Mouse (Mus musculus) E14TG2a.4 (cell line): Measurements from ENCODE around the gene Pde5a.

Experiments
- H3K27me3 ChIP-seq: 2 replicates; pipeline ENCODE4 v1.6.1; 2014; ENCODE audit warnings: low read length, control low read depth; ENCODE audit not compliant: insufficient read depth
- H3K36me3 ChIP-seq: 2 replicates; pipeline ENCODE4 v1.6.1; 2014; ENCODE audit warnings: low read length, control low read depth; ENCODE audit not compliant: insufficient read depth
- H3K4me1 ChIP-seq: replicated peaks from 2 replicates; pipeline ENCODE4 v1.6.1; 2014; ENCODE audit warnings: low read depth, low read length, control low read depth
- H3K4me3 ChIP-seq: replicated peaks from 2 replicates; pipeline ENCODE4 v1.5.1; 2014; ENCODE audit warnings: mild to moderate bottlenecking, low read length
- H3K9me3 ChIP-seq: 2 replicates; pipeline ENCODE4 v1.6.1; 2014; ENCODE audit warnings: low read length, control low read depth
- CTCF ChIP-seq: conservative IDR thresholded peaks from 2 replicates; pipeline ENCODE4 v1.5.1; 2014; ENCODE audit warnings: low read length
- NANOG ChIP-seq: IDR thresholded peaks from 2 replicates; pipeline ENCODE4 v1.6.1; 2014; ENCODE audit warnings: borderline replicate concordance, low read length, mixed read lengths
- POU5F1 ChIP-seq: IDR thresholded peaks from 2 replicates; pipeline ENCODE4 v1.6.1; 2014; ENCODE audit warnings: low read length, borderline replicate concordance

Pde5a gene

DNA sequence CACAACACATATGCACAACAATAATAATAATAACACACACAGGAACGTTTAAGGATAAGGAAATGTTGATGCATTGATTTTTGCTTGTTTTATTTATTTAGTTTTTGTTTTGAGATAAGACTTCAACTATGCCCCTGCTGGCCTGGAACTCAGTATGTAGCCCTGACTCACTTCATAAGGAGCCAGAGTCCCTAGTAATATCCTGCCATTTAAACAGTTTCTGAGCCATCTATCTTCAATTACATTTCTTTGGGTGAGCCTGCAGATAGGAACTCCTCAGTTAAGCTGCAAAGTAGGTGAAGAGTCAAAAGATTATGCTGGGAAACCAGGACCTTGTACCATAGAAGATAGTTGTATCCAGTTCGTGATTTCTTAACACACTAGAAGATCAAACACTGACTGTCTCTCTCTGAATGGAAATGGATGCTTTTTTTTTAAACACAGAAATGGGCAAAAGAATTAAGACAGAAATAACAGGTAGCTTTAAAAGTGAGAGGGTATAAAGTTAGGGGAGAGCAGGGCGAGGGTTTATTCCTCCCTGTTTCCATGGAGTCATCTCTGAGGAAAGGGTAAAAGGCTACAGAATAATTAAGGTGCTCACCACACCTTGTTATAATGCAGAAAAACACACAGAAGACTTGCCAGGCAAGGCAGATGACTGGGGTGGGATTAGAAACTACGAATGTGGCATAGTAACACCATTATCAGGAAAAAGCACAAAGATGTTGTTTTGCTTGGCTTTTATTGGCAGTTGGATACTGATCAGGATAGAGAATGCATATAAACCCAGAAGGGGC is 159.0 kb downstream of the Pde5a start:
- no peaks in the 10 kb centered on the region for H3K9me3 ChIP-seq

DNA sequence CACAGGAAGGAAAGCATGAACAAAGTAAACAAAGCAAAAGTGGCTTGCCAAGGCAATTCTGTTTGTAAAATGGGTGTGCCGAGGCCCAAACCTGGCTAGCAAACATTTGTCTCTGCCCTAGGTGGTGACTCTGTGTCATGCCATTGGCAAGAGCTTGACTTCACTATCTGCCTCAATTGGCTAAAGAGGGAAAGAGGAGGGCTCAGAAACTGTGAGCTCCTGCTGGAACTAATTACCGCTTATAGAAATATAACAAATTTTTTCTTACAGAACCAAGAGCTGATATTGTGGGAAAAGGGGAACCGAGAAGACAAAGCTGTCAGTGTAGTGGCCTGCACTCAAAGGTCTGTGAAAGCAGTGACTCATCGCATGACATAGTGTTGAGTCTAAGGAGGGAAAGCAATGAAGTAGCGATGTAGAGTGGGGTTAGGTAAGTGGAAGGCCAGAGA is 159.6 kb downstream of the Pde5a start:
- TF ChIP-seq POU5F1, result no peak
- no peak for TF ChIP-seq NANOG
- no peak for TF ChIP-seq CTCF
- Histone ChIP-seq H3K36me3 (no peaks in the 10 kb centered on the region), H3K4me3 (no peak overlapping the region), H3K4me1 (no peaks in the 10 kb centered on the region), H3K27me3 (no peaks in the 10 kb centered on the region), H3K9me3 (no peaks in the 10 kb centered on the region)

More for the DNA sequence above, 159.0 kb downstream of the Pde5a start:
- H3K36me3 ChIP-seq, result no peaks in the 10 kb centered on the region
- H3K4me3 ChIP-seq, result no peak overlapping the region
- no peaks in the 10 kb centered on the region for H3K4me1 ChIP-seq
- no peak for TF ChIP-seq POU5F1
- TF ChIP-seq NANOG, result no peak
- TF ChIP-seq CTCF, result no peak
- H3K27me3 ChIP-seq, result no peaks in the 10 kb centered on the region

DNA sequence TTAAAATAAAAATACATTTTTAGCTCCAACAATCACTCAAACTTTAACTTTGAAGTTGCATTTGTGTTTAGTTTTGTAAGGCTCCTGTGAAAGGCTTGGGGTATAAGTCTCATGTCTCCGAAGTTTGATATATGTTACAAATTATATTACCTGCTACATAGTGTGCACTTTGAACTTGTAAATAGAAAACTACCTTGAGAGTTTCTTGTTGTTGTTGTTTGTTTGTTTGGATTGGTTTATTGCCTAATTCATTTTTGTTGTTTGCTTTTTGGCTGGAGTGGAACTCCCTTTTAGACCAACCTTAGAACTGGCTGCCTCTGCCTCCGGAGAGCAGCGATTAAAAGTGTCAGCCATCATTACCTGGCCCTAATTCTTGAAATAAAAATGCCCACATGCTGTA is 166.0 kb downstream of the Pde5a start, which contains the start of gene Fabp2:
Gene Fabp2, plus strand, starts transcription at position 301 of the 400 bp plus-strand sequence.
- no peaks in the 10 kb centered on the region for H3K36me3 ChIP-seq
- H3K27me3 ChIP-seq, result no peaks in the 10 kb centered on the region
- TF ChIP-seq NANOG, result no peak
- H3K9me3 ChIP-seq, result no peaks in the 10 kb centered on the region
- no peaks in the 10 kb centered on the region for H3K4me1 ChIP-seq
- no peak within 1 kb of the TSS for H3K4me3 ChIP-seq

DNA sequence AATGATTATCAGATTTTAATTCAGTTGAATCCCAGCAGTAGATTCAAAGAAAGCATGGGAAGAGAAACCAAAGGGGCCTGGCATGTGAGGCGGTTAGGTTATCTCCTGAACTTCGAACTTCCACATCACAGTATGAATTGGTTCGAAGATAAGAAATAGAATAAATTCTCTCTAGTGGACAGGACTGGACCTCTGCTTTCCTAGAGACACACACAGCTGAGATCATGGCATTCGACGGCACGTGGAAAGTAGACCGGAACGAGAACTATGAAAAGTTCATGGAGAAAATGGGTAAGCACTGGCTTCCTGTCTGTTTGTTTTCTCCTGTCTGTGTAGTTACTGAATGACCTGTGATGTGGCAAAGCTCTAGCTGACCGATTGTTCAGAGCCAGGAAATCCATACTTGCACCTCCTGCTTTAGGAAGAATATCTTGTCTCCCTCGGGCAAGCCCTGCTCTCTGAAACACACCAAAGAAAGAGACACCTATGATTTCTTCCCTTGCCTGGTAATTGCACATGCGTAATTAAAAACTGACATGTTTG is 166.5 kb downstream of the Pde5a start:
- TF ChIP-seq CTCF, result no peak
- no peak for TF ChIP-seq NANOG
- no peak for TF ChIP-seq POU5F1
- Histone ChIP-seq H3K9me3 (no peaks in the 10 kb centered on the region), H3K4me1 (no peaks in the 10 kb centered on the region), H3K4me3 (no peak overlapping the region), H3K27me3 (no peaks in the 10 kb centered on the region), H3K36me3 (no peaks in the 10 kb centered on the region)

DNA sequence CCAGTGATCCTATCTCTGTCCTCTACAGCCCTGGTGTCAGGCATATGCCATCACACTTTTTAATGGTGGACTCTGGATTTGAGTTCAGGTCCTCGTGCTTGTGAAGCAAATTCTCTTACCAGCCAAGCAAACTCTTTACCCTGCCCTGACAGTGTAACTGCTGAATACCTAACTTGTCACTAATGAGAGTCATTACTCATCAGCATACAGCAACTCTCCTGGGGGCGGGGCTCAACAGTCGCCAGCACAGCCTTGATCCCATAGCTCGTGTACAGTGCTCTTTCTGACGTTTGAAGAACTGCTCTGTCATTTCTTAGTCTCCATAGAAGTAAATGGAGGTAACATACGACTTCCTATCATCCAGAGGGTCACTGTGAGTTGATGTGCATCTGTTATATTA is 169.5 kb downstream of the Pde5a start:
- H3K4me1 ChIP-seq, result no peaks in the 10 kb centered on the region
- H3K4me3 ChIP-seq, result no peak overlapping the region
- H3K36me3 ChIP-seq, result no peaks in the 10 kb centered on the region
- no peaks in the 10 kb centered on the region for H3K27me3 ChIP-seq
- no peaks in the 10 kb centered on the region for H3K9me3 ChIP-seq
- no peak for TF ChIP-seq CTCF
- no peak for TF ChIP-seq POU5F1
- TF ChIP-seq NANOG, result no peak

DNA sequence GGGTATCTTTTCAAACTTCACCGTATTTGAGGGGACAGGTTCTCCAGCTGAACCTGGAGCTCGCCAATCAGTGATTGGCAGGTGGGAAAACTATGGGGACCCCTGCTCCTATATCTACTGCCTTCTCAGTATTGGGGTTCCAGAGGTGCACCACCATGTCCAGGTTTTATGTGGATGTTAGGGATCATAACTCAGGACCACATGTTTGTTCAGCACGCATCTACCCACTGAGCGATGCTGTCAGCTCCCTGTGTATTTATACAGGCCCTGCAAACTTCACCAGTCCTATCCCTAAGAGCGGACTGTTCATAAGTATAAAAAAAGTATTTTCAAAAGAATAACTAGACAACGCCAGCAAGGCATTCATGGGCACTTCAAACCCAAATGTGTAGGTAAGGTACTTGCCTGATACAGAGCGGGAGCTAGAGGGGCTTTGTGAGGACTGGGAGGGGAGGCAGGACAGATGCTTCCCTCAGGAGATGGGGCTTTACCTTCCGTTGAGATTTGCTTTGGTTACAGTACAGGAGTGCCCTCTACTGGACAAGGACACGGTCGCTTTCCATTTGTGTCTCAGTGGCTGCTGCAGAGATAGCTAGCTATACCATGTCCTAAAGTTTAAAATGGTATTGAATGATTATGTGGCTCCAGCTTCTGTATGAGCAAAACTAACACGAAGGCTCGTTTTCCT is 175.1 kb downstream of the Pde5a start:
- no peak overlapping the region for H3K4me3 ChIP-seq
- TF ChIP-seq CTCF (peak; percentile 49), POU5F1 (no peak)
- no peaks in the 10 kb centered on the region for H3K9me3 ChIP-seq
- no peaks in the 10 kb centered on the region for H3K27me3 ChIP-seq
- no peaks in the 10 kb centered on the region; the same call in 1 of the 2 replicates for H3K4me1 ChIP-seq
- no peaks in the 10 kb centered on the region for H3K36me3 ChIP-seq

DNA sequence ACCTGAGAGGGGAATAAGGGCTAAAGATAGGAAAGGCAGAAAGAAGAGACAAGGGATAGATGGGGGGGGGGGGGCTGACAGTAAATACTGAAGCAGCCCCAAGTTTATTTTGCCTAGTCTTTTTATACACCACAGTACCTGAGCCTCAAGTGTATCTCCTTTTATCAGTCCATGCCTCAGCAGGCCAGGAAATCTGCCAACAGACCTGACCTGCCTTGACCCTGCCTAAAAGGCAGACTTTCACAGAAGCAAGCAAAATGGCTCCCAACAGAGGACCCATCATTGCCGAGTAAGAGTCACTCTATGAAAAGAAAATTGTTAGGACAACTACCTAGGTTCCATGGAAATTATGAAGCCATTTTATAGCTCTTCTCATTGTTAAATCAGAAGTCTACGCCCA is 179.1 kb downstream of the Pde5a start:
- no peaks in the 10 kb centered on the region for H3K9me3 ChIP-seq
- no peak overlapping the region for H3K4me3 ChIP-seq
- no peaks in the 10 kb centered on the region for H3K36me3 ChIP-seq
- H3K27me3 ChIP-seq, result no peaks in the 10 kb centered on the region
- no peaks in the 10 kb centered on the region; the same call in 1 of the 2 replicates for H3K4me1 ChIP-seq
- no peak for TF ChIP-seq NANOG
- TF ChIP-seq POU5F1, result no peak
- no peak for TF ChIP-seq CTCF
